Mouse (Mus musculus) embryonic facial prominence, embryonic 10.5 days (tissue): ENCODE results near the gene Cpn2. TPM values are rescaled to one million over a fixed set of nuclear protein-coding genes. Genes with fewer than 3 reads are reported as not detected.

ENCODE experiments used
- DNase-seq: peaks from one replicate; pipeline ENCODE4 v3.0.0-alpha.2; 2017; ENCODE audit warnings: low spot score
- H3K27ac ChIP-seq: fragments of 300-500 bp; sonication (generic); replicated peaks from 2 replicates; pipeline ENCODE4 v1.5.1; 2016; ENCODE audit warnings: mild to moderate bottlenecking
- H3K27me3 ChIP-seq: fragments of 300-500 bp; sonication (generic); replicated peaks from 2 replicates; pipeline ENCODE4 v1.6.1; 2016; ENCODE audit warnings: low read depth, mild to moderate bottlenecking; ENCODE audit not compliant: poor library complexity, severe bottlenecking
- H3K36me3 ChIP-seq: fragments of 300-500 bp; sonication (generic); replicated peaks from 2 replicates; pipeline ENCODE4 v1.6.1; 2016; ENCODE audit warnings: mild to moderate bottlenecking, moderate library complexity
- H3K4me1 ChIP-seq: fragments of 300-500 bp; sonication (generic); 2 replicates; pipeline ENCODE4 v1.6.1; 2016
- H3K4me3 ChIP-seq: fragments of 300-500 bp; sonication (generic); 2 replicates; pipeline ENCODE4 v1.5.1; 2016; ENCODE audit warnings: mild to moderate bottlenecking, moderate library complexity
- H3K9me3 ChIP-seq: fragments of 300-500 bp; sonication (generic); 2 replicates; pipeline ENCODE4 v1.6.1; 2016; ENCODE audit warnings: mild to moderate bottlenecking
- WGBS: fragments of 180-500 bp; shearing (Covaris S2); methylation state at CpG from one replicate; pipeline ENCODE4 v1.1.7; 2016; 5-methylcytosine and 5-hydroxymethylcytosine counted together
- polyA plus RNA-seq: library from polyadenylated mRNA; unstranded; fragments of >200 nt; fragmentation: Nextera tagmentation; extraction: Ambion mirVana; gene quantifications from 2 replicates; pipeline ENCODE4 v1.2.1, GENCODE M21; 2016

The Cpn2 gene
- polyA plus RNA-seq, 1 experiment from 2014 or later = not detected

DNA sequence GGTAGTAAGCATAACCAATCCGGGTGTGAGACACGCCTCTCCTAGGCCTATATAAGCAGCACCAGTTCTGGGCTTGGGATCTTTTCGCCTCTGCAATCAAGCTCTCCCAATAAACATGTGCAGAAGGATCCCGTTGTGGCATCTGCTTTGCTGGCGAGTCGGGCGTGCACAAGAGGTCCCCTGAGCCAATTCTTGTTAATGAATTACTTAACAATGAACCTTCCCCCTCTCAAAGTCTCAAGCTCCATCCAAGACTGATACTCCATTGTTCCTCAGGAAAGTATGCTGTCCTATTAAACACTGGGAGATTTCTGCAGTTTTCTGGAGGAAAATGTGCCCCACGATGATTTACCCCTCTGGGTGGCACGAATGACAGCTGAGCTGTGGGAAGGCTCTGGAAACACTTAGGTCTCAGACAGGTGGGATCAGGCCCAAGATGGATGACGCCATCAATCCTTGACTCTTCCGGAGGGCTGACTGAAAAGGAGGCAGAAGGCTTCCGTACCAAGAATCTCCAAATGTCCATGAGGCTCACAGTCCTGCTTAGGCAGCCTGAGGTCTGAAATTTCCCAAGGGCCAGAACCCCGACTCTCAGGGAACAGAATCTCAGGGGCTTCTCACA, 46.0 kb downstream of the Cpn2 start:
- H3K27me3 ChIP-seq = peaks cover 63% of the 10 kb centered on the region
- 88% methylated on average over 13 of the region's 13 CpGs for WGBS
- H3K27ac ChIP-seq = no peak overlapping the region
- peaks cover 8% of the 10 kb centered on the region; the same call in 1 of the 2 replicates for H3K4me1 ChIP-seq
- DNase-seq = no peak
- H3K36me3 ChIP-seq = no peaks in the 10 kb centered on the region
- H3K4me3 ChIP-seq = no peak overlapping the region
- H3K9me3 ChIP-seq = no peaks in the 10 kb centered on the region

DNA sequence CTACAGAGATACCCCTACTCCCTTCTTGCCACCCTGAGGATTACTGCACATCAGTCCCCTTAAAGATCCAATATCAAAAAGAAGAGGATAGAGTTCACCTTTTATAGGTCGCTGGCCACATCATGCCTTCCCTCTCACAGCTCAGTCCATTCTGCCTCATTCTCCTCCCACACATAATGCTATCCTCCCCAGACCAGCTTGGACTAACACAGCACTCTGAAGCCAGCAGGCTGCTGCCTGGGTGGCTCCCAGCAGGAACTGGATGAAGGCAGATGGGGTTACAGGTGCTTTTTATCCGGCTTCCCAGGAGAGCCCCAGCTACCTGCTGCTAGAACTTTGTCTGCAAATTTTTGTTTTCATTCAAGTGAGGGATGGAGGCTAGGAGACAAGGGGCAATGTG, 51.5 kb downstream of the Cpn2 start:
- peaks cover 20% of the 10 kb centered on the region for H3K4me1 ChIP-seq
- H3K27ac ChIP-seq = no peak overlapping the region
- no peak overlapping the region for H3K4me3 ChIP-seq
- no peaks in the 10 kb centered on the region for H3K36me3 ChIP-seq
- peaks cover 92% of the 10 kb centered on the region for H3K27me3 ChIP-seq
- DNase-seq = no peak
- no peaks in the 10 kb centered on the region for H3K9me3 ChIP-seq
- WGBS = 9% methylated on average over 2 of the region's 2 CpGs

DNA sequence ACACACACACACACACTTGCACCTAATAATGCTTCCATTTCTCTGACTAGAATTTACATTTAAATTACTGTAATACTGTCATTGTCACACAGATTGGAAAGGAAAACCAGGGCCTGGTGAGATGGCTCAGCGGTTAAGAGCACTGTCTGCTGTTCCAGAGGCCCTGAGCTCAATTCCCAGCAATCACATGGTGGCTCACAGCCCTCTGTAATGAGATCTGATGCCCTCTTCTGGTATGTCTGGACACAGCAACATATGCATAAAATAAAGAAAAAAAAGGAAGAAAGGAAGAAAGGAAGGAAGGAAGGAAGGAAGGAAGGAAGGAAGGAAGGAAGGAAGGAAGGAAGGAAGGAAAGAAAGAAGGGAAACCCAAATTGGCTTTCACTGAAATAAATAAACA, 53.7 kb downstream of the Cpn2 start:
- Histone ChIP-seq H3K36me3 (no peaks in the 10 kb centered on the region), H3K9me3 (peaks cover 5% of the 10 kb centered on the region), H3K4me3 (no peak overlapping the region), H3K27ac (no peak overlapping the region), H3K27me3 (peaks cover 74% of the 10 kb centered on the region), H3K4me1 (peaks cover 20% of the 10 kb centered on the region)
- DNase-seq = no peak
- WGBS = 55% methylated on average over 1 of the region's 1 CpGs

DNA sequence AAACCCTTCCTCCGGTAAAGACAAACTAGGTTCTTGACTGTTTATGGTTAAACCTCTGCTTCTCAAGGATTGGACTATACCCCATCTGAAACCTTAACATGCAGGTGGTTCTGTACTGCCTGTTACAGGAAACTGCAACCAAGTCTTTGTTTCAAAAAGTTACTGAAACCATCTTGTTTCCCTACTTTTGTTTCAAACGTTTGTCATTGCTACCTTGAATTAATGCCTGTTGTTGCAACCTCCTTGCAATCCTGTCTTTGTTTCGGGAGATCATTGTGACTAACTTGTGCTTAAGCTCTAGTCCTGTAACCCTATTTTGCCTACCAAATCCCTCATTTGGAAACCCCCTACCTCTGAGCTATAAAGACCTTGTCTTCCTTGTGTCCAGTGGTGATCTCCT, 55.3 kb downstream of the Cpn2 start:
- 57% methylated on average over 3 of the region's 3 CpGs for WGBS
- DNase-seq = no peak
- Histone ChIP-seq H3K27me3 (peaks cover 68% of the 10 kb centered on the region), H3K4me3 (no peak overlapping the region), H3K27ac (no peak overlapping the region), H3K9me3 (peaks cover 5% of the 10 kb centered on the region), H3K4me1 (peaks cover 15% of the 10 kb centered on the region), H3K36me3 (no peaks in the 10 kb centered on the region)

DNA sequence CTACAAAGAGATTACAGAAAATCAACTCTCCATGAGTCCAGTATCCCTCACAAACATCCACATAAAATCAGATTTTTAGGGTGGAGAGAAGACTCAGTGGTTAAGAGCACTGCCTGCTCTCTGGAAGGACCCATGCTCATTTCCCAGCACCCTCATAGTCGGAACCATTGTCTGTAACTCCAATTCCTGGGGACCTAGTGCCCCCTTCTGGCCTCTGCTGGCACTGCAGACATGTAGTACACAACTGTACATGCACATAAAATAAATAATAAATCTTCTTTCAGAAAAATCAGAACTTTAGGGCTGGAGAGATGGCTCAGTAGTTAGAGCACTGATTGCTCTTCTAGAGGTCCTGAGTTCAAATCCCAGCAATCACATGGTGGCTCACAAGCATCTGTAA, 58.0 kb downstream of the Cpn2 start:
- Histone ChIP-seq H3K4me1 (peaks cover 31% of the 10 kb centered on the region), H3K9me3 (peaks cover 5% of the 10 kb centered on the region), H3K27ac (no peak overlapping the region), H3K27me3 (peaks cover 52% of the 10 kb centered on the region), H3K4me3 (no peak overlapping the region), H3K36me3 (no peaks in the 10 kb centered on the region)
- no peak for DNase-seq
- WGBS = 97% methylated on average over 1 of the region's 1 CpGs

GRCm38 (mm10) chr16:30207991-30208390, 59.3 kb downstream of the Cpn2 start:
- Histone ChIP-seq H3K36me3 (no peaks in the 10 kb centered on the region), H3K4me3 (no peak overlapping the region), H3K9me3 (peaks cover 5% of the 10 kb centered on the region), H3K4me1 (peaks cover 33% of the 10 kb centered on the region), H3K27me3 (peaks cover 44% of the 10 kb centered on the region), H3K27ac (no peak overlapping the region)
- DNase-seq = no peak
- 88% methylated on average over 7 of the region's 7 CpGs for WGBS

- no peak for DNase-seq
- Histone ChIP-seq H3K9me3 (peaks cover 5% of the 10 kb centered on the region), H3K27ac (no peak overlapping the region), H3K4me1 (peaks cover 27% of the 10 kb centered on the region), H3K4me3 (no peak overlapping the region), H3K27me3 (peaks cover 44% of the 10 kb centered on the region), H3K36me3 (no peaks in the 10 kb centered on the region)
- WGBS = 90% methylated on average over 11 of the region's 11 CpGs
Measured at GRCm38 (mm10) chr16:30207111-30207828, 60.0 kb downstream of the Cpn2 start.

Other genes starting within 250 kb of the Cpn2 start
- 43.3 and 47.2 TPM in 2 replicates for gene Hes1, start 203.1 kb downstream of the Cpn2 start, polyA plus RNA-seq
- 0.18 and 0.66 TPM in 2 replicates for gene Lrrc15, start 15.8 kb upstream of the Cpn2 start, polyA plus RNA-seq
- 0.93 and 2.0 TPM in 2 replicates for gene Gp5, start 43.3 kb upstream of the Cpn2 start, polyA plus RNA-seq
- 10.3 and 11.4 TPM in 2 replicates for gene Atp13a3, start 138.5 kb upstream of the Cpn2 start, polyA plus RNA-seq